Mouse (Mus musculus) midbrain, embryonic 10.5 days (tissue): ENCODE data around the gene Hist1h4f. TPM values are rescaled to one million over a fixed set of nuclear protein-coding genes. Genes with fewer than 3 reads are reported as not detected.

Source experiments
- DNase-seq: peaks from one replicate; pipeline ENCODE4 v3.0.0-alpha.2; 2017; ENCODE audit warnings: low spot score
- H3K27ac ChIP-seq: fragments of 300-500 bp; sonication (generic); replicated peaks from 2 replicates; pipeline ENCODE4 v1.5.1; 2016; ENCODE audit warnings: mild to moderate bottlenecking
- H3K27me3 ChIP-seq: fragments of 300-500 bp; sonication (generic); 2 replicates; pipeline ENCODE4 v1.6.1; 2016; ENCODE audit warnings: low read depth, mild to moderate bottlenecking; ENCODE audit not compliant: poor library complexity, severe bottlenecking
- H3K36me3 ChIP-seq: fragments of 300-500 bp; sonication (generic); 2 replicates; pipeline ENCODE4 v1.6.1; 2016; ENCODE audit warnings: mild to moderate bottlenecking, moderate library complexity
- H3K4me1 ChIP-seq: fragments of 300-500 bp; sonication (generic); 2 replicates; pipeline ENCODE4 v1.6.1; 2016
- H3K4me3 ChIP-seq: fragments of 300-500 bp; sonication (generic); 2 replicates; pipeline ENCODE4 v1.5.1; 2016; ENCODE audit warnings: mild to moderate bottlenecking, moderate library complexity
- H3K9me3 ChIP-seq: fragments of 300-500 bp; sonication (generic); replicated peaks from 2 replicates; pipeline ENCODE4 v1.6.1; 2016; ENCODE audit warnings: mild to moderate bottlenecking
- WGBS: fragments of 180-500 bp; shearing (Covaris S2); methylation state at CpG from one replicate; pipeline ENCODE4 v1.1.7; 2016; 5-methylcytosine and 5-hydroxymethylcytosine counted together
- polyA plus RNA-seq: library from polyadenylated mRNA; unstranded; fragments of >200 nt; fragmentation: Nextera tagmentation; extraction: Ambion mirVana; gene quantifications from 2 replicates; pipeline ENCODE4 v1.2.1, GENCODE M21; 2016

Hist1h4f gene
- polyA plus RNA-seq, 1 experiment from 2014 or later: 1.7 TPM

DNA sequence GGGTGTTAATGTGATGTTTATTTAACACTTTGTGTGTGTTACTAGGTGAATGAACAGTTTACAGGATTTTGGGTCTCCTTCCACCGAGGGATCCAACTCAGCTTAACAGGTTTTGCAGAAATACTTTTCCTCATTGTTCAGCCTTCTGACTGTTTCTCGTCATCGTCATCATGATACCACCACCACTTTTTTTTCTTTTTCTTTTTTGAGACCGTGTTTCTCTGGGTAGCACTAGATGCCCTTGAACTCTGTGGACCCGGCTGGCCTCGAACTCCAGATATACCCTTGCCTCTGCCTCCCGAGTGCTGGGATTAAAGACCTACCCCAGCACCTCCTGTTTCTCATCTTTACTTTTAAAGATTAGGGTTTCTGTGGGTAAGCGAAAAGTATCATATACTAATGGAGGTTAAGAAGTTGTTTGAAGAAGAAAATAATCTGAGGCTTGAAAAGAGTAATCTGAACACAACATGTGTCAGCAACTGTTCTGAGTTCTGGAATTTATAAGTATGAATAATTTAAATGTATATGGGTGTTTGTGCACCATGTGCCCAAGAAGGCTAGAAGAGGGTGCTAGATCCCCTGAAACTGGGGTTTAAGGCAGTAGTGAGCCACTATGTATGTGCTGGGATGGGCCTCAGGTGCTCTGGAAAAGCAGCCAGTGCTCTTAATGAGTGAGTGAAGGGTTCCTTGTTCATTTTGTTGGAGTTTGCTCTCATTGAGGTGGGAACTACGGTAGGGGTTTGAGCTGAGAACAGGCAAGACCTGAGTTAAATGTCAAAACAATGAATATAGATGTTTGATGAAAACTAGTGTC is 19.0 kb downstream of the Hist1h4f start:
- WGBS: 28% methylated on average over 9 of the region's 9 CpGs
- H3K27me3 ChIP-seq: no peaks in the 10 kb centered on the region
- no peaks in the 10 kb centered on the region for H3K36me3 ChIP-seq
- no peaks in the 10 kb centered on the region for H3K9me3 ChIP-seq
- peaks cover 50% of the 10 kb centered on the region for H3K4me1 ChIP-seq
- peak overlapping the region; percentile 65 for H3K4me3 ChIP-seq
- H3K27ac ChIP-seq: peak overlapping the region; percentile 97
- DNase-seq: no peak

DNA sequence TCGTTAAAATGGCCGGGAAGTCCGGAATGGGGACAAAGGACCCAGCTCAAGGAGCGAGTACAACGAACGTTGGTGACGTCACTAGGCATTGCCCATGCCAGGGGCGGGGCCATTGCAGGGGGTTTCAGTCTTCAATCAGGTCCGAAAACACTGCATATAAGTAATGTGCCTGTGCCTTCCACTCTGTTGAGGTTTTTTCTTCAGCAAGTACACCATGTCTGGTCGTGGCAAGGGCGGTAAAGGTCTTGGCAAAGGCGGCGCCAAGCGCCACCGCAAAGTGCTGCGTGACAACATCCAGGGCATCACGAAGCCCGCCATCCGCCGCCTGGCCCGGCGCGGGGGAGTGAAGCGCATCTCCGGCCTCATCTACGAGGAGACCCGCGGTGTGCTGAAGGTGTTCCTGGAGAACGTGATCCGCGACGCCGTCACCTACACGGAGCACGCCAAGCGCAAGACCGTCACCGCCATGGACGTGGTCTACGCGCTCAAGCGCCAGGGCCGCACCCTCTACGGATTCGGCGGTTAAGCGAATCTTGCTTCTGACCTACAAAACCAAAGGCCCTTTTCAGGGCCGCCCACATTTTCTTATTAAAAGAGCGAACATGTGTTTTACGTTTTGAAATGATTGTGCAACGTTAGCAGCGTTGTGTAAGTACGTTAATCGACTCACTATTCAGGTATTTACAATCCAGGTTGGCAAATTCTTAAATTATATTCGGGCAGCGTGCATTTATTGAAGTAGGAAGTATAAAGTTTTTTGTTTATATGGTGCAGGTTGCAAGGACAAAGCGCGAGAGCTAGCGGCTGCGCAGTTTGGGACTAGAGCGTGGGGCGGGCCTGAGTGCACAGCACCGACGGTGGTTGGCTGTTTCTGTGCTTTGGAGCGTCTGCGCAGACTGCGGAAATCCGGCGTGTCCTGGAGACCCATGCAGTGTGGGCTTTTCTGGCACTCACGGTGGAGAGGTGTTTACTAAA is 20.3 kb downstream of the Hist1h4f start, which contains the start of gene Hist1h4h:
Hist1h4h (plus strand) TSS at position 150 of the 975 bp plus-strand sequence.
- peak within 1 kb of the TSS; percentile 65 for H3K4me3 ChIP-seq
- whole genome bisulfite sequencing: under 1% methylated on average over 64 of the region's 70 CpGs
- H3K27me3 ChIP-seq: no peaks in the 10 kb centered on the region
- H3K27ac ChIP-seq: peak within 1 kb of the TSS; percentile 97
- H3K9me3 ChIP-seq: no peaks in the 10 kb centered on the region
- DNase-seq: peak; percentile 96
- peaks cover 45% of the 10 kb centered on the region for H3K4me1 ChIP-seq
- no peaks in the 10 kb centered on the region for H3K36me3 ChIP-seq

DNA sequence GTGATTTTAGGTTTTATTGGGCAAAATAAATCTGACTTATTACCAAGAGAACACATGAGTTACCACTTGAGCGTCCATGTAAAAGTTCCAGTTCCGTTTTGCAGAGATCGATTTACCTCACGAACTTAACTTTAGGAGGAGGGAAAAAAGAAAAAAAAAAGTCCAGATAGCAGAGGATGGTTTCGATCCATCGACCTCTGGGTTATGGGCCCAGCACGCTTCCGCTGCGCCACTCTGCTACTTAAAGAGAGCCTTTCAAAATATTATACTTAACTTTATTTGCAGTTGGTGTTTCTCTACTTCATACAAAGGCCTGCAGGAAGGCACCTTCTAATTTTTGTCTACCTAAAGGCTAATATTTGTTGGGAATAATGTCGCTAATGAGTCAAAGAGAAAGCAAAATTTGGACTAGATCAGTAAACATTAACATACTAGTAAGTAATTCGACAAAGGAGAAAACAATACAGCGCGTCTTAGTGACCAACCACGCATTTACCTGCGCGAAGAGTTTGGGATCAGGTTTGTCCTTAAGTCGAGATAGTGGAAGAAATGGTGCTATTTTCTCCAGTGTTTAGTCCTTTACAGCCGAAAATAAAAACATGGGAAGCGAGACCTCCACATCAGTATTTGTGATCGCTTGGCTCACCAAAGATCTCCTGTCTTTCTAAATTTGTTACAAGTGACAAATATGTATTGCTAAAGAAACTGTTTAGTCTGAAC is 21.1 kb downstream of the Hist1h4f start:
- peak overlapping the region; percentile 97 for H3K27ac ChIP-seq
- under 1% methylated on average over 20 of the region's 20 CpGs for WGBS
- H3K27me3 ChIP-seq: no peaks in the 10 kb centered on the region
- H3K4me3 ChIP-seq: peak overlapping the region; percentile 65
- peaks cover 49% of the 10 kb centered on the region for H3K4me1 ChIP-seq
- no peak for DNase-seq
- H3K36me3 ChIP-seq: no peaks in the 10 kb centered on the region
- no peaks in the 10 kb centered on the region for H3K9me3 ChIP-seq

DNA sequence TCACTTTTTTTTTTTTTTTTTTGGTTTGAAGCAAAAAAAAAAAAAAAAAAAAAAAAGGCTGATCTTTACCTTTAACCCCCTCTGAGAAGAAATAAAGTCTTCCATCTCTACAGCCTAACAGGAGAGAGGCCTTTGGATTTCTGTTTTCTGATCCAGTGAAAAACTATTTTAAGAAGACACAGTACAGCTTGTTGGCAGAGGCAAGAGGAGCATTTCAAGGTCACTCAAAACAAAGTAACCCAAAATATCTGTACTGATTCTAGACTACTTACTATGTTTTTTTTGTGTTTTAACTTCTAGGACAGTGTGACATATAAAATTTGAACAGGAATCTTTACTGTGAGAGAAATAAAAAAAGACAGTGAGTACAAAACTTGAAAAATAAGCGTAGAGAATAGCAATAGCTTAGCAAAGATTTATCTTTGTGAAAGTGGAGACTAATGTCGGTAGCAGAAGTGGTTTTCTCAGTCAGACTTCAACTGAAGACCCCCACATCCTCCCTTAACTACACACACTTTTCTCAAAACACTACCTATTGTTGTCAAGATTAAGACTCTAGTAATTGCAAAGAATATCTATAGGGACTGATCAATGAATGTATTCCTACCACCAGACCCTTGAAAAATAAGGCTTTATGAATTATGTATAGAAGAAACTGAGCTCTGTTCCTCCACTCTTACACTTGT is 21.8 kb downstream of the Hist1h4f start:
- no peaks in the 10 kb centered on the region for H3K9me3 ChIP-seq
- H3K27me3 ChIP-seq: no peaks in the 10 kb centered on the region
- peaks cover 50% of the 10 kb centered on the region for H3K4me1 ChIP-seq
- WGBS: 35% methylated on average over 2 of the region's 2 CpGs
- peak overlapping the region; percentile 97 for H3K27ac ChIP-seq
- H3K36me3 ChIP-seq: no peaks in the 10 kb centered on the region
- peak overlapping the region; percentile 65 for H3K4me3 ChIP-seq
- no peak for DNase-seq

DNA sequence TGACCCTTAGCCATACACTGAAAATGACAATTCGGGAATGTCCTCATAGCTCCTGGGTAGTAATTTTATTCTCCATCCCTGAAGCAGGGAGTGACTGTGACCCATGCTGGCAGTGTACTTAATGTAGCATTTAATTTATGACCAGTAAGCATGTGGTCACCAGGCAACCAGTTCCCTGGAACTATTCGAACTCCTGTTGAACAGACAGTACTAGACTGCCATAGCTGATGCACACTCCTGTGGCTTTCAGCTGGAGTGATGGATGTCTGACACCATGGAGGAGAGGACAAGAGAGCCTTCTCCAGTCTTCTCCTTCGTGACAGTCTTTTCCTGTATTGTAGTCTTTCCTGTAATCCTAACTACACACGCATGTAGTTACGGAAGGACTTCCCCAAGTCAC is 22.4 kb downstream of the Hist1h4f start:
- no peaks in the 10 kb centered on the region for H3K27me3 ChIP-seq
- no peak for DNase-seq

DNA sequence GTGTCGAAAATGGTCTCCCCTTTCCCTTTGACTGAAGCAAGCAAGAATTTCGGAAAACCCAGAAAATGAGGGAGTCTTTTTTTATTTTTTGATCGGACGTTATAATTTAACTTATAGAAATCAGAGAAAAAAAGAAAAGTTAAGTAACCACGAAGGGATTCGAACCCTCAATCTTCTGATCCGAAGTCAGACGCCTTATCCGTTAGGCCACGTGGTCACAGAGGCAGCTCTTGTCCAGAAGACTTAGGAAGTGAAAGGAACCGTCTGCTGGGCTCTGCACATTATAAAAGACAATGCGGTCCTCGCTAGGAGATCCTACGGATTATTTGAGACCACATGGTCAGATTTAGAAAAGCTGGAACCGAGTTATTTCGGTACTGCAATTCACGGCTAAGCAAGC is 25.1 kb downstream of the Hist1h4f start:
- peak; percentile 90 for DNase-seq

More for the DNA sequence above, 22.4 kb downstream of the Hist1h4f start:
- Histone ChIP-seq H3K27ac (no peak overlapping the region; the same call in 1 of the 2 replicates), H3K4me3 (peak overlapping the region; percentile 17; the same call in 1 of the 2 replicates), H3K9me3 (no peaks in the 10 kb centered on the region), H3K4me1 (peaks cover 46% of the 10 kb centered on the region), H3K36me3 (no peaks in the 10 kb centered on the region)
- WGBS: 90% methylated on average over 5 of the region's 5 CpGs

DNA sequence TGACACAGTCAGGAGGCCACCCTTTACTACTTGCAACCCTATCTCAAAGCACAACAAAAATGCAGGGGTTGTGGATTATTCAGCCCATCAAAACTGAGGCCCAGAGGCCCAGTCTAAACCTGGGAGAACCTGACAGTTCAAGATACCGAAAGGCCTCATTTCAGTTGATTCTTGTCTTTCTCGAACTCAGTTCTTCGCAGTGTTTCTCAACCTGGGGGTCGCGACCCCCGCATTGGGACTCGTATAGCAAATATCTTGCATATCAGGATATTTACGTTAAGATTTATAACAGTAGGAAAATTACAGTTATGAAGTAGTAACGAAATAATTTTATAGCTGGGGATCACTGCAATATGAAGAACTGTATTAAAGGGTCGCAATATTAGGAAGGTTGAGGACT is 25.5 kb downstream of the Hist1h4f start:
- Histone ChIP-seq H3K4me3 (peak overlapping the region; percentile 51), H3K27ac (no peak overlapping the region)
- WGBS: 3% methylated on average over 10 of the region's 10 CpGs

More for the DNA sequence above, 25.1 kb downstream of the Hist1h4f start:
- peaks cover 35% of the 10 kb centered on the region for H3K4me1 ChIP-seq
- 0% methylated on average over 17 of the region's 17 CpGs for whole genome bisulfite sequencing
- no peaks in the 10 kb centered on the region for H3K9me3 ChIP-seq
- H3K4me3 ChIP-seq: peak overlapping the region; percentile 51
- H3K36me3 ChIP-seq: no peaks in the 10 kb centered on the region
- H3K27me3 ChIP-seq: no peaks in the 10 kb centered on the region
- H3K27ac ChIP-seq: peak overlapping the region; percentile 78

DNA sequence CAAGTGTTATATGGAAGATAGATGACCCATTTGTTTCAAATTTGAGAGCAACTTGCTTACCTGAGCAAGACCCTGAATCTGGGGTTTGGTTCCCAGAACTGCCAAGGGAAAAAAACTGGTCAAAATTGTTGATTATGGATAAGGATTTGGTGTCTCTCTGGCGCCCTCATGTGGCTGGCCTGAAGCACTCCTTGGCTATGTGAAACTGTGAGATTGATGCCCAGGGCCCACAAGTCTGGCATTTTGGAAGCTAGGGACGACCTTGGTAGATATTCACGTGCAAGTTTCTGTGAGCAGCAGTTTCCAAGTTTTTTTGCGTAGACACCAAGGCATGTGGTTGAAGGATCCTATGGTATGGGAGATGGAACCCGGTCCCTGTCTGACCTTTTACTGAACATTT is 26.8 kb downstream of the Hist1h4f start:
- peaks cover 39% of the 10 kb centered on the region for H3K4me1 ChIP-seq
- H3K9me3 ChIP-seq: no peaks in the 10 kb centered on the region
- WGBS: 7% methylated on average over 5 of the region's 5 CpGs
- no peak overlapping the region for H3K27ac ChIP-seq
- no peaks in the 10 kb centered on the region for H3K36me3 ChIP-seq
- peak; percentile 87 for DNase-seq
- peak overlapping the region; percentile 29 for H3K4me3 ChIP-seq
- no peaks in the 10 kb centered on the region for H3K27me3 ChIP-seq

More for the DNA sequence above, 25.5 kb downstream of the Hist1h4f start:
- Histone ChIP-seq H3K9me3 (no peaks in the 10 kb centered on the region), H3K4me1 (peaks cover 35% of the 10 kb centered on the region), H3K36me3 (no peaks in the 10 kb centered on the region), H3K27me3 (no peaks in the 10 kb centered on the region)
- DNase-seq: no peak

DNA sequence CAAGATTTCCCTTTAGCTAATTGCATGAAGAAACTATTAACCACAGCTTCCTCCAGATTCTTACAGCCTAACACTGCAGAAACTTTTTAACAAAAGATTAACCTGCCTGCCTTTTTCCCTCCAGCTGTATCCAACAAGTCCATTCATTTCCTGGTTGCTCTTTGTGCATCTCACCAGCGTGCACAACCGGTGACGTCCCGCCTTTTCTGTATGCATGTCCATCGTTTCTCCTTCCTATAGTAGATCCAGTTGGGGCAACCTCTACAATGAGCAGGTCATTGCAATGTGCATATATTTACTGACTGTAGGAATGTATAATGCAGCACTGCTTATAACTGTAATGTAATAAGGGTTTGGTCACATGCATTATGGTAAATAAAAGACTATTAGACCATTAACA is 27.5 kb downstream of the Hist1h4f start:
- H3K27me3 ChIP-seq: no peaks in the 10 kb centered on the region

DNA sequence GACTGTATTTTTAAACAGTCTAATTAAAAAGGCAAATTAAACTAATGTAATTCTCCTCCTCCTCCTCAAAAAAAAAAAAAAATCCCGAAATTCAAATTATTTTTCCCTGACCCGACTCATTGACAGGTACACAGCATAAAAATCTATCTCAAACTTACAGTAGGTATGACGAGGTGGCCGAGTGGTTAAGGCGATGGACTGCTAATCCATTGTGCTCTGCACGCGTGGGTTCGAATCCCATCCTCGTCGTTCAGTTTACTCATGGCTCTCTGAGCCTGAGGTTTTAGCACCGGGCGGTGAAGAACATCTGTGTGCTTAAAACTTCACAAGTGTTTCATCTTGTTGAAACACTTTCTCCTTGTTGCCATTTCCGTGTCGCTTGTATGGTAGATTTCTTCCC is 29.7 kb downstream of the Hist1h4f start:
- Histone ChIP-seq H3K27me3 (no peaks in the 10 kb centered on the region), H3K4me1 (peaks cover 22% of the 10 kb centered on the region), H3K4me3 (peak overlapping the region; percentile 20; the same call in 1 of the 2 replicates), H3K9me3 (no peaks in the 10 kb centered on the region), H3K27ac (no peak overlapping the region), H3K36me3 (no peaks in the 10 kb centered on the region)
- peak; percentile 72 for DNase-seq
- WGBS: under 1% methylated on average over 14 of the region's 14 CpGs

More for the DNA sequence above, 27.5 kb downstream of the Hist1h4f start:
- no peaks in the 10 kb centered on the region for H3K36me3 ChIP-seq
- H3K9me3 ChIP-seq: no peaks in the 10 kb centered on the region
- DNase-seq: no peak
- H3K4me3 ChIP-seq: no peak overlapping the region
- WGBS: 62% methylated on average over 5 of the region's 5 CpGs
- H3K4me1 ChIP-seq: peaks cover 35% of the 10 kb centered on the region
- no peak overlapping the region for H3K27ac ChIP-seq

DNA sequence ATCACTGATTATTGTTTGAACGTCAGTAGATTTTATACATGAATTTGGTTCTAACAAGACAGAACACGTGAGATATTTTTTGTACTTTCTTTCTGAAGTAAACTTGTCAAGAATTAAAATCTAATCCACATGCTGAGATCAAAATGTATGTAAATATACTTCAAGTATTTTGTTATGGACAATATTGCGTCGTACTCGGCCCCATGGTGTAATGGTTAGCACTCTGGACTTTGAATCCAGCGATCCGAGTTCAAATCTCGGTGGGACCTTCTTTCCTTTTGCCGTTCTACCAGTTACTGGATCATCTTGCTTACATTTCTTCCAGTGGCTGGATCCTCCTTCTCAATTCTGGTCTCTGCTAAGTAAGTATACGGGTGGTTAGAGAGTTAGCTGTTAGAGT is 32.0 kb downstream of the Hist1h4f start:
- under 1% methylated on average over 10 of the region's 10 CpGs for WGBS
- Histone ChIP-seq H3K4me3 (peak overlapping the region; percentile 60), H3K27me3 (no peaks in the 10 kb centered on the region), H3K9me3 (no peaks in the 10 kb centered on the region), H3K36me3 (no peaks in the 10 kb centered on the region), H3K27ac (no peak overlapping the region), H3K4me1 (peaks cover 19% of the 10 kb centered on the region)
- peak; percentile 75 for DNase-seq
